Mouse (Mus musculus) heart, postnatal 36 days (tissue): Measurements from ENCODE around the gene Cfap57. TPM values are rescaled to one million over a fixed set of nuclear protein-coding genes. Genes with fewer than 3 reads are reported as not detected.
A peak's percentile ranks its signal among the peaks of the same experiment; 100 is the strongest.

Experiments
- DNase-seq, 2 experiments: peaks; one replicate each; pipeline ENCODE4 v3.0.0; 2021 to 2022
- intact Hi-C: fragments of 180-260 bp; cut with DNase I; formaldehyde crosslinking; loops from one replicate; pipeline ENCODE4 v1.15.1; 2025
- total RNA-seq, 2 experiments: library from RNA; stranded (reverse); gene quantifications; 2 replicates each; pipeline ENCODE4 v1.2.3; 2021

The Cfap57 gene
- under 1 TPM in 1 of 2 experiments, not detected in 1; 0.05 TPM for total RNA-seq

DNA sequence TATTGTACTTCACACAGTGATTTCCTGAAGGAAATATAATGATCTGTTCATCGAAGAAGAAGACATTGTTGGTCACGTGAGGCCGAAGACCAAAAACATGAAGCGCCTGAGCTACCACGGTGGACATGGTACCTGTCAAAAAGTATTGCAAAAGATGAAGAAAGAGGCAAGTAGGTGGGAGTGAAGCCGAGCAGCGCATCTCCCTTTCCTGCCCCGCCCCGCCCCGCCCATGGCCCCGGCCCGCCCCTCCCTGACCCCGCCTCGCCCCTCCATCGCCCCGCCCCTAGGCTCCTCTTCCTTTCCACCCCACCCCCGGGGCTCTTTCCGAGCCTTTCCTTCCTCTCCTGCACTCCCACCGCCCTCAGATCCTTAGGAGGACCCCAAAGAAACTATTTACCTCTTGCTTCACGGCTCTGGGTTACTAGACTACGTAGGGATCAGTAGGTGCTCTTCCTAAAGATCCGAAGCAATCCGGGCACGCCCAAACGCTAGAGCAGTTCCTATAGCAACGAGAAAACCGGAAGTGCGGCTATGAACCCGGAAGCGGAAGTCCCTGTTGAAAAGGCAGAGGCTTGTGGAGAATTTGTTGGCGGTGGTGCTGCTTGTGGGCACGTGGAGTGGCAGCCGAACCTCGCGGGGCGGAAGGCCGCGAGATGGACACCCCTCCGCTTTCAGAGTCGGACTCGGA, at the start of gene Cfap57, which contains the start of gene Ebna1bp2:
Gene Cfap57, minus strand, starts transcription at position 499 of the 688 bp plus-strand sequence.
Gene Ebna1bp2, plus strand, starts transcription at position 521 of the 688 bp plus-strand sequence.
- peak; percentile 89 to 91 for DNase-seq
- intact Hi-C loops: loop anchor here (5.0 kb wide), 1 partner anchor 917 kb away; the partner anchor contains the start of genes Foxj3 and Frg2f1

DNA sequence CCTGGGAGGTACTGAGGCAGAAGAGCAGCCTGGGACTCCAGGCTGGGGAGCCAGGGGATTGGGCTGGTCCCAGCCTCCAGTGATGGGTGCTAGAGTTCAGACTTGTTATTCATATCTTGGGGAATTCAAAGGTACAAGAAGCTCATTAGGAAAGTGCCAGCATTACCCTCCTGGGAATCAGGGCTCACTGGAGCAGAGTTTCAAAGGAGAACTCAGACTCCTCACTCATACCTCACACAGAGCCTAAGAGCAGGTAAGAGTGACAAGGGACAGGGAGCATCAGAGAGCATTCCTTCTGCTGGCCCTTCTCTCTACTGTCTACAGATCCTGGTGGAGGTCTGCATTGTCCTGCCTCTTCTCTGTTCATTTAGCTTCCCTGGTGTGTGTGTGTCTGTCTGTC, 38.1 kb upstream of the Cfap57 start, which contains the start of gene Olfr62:
Gene Olfr62, plus strand, starts transcription at position 301 of the 400 bp plus-strand sequence.
- no peak for DNase-seq
- intact Hi-C loops: no loop called here

DNA sequence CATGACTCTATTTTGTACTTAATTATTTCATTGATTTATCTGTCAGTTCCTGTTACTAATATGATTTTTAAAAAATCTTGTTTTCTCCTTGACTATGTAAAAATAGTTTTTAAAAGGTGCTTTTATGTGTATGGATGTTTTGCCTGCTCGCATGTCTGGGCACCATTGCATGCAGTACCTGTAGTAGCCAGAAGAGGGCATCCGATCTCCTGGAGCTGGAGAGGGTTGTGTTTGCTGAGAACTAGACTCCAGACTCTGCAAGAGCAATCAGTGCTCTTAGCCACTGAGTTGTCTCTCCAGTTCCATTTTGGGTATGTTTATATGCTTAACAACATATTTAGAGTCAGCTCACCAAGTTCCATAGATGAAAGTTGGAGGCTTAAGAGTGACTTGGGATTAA, 24.7 kb upstream of the Cfap57 start:
- peak; percentile 26 to 64 for DNase-seq
- intact Hi-C loops: loop anchor here (1.0 kb wide), 1 partner anchor 343 kb away; no protein-coding TSS in a partner anchor

DNA sequence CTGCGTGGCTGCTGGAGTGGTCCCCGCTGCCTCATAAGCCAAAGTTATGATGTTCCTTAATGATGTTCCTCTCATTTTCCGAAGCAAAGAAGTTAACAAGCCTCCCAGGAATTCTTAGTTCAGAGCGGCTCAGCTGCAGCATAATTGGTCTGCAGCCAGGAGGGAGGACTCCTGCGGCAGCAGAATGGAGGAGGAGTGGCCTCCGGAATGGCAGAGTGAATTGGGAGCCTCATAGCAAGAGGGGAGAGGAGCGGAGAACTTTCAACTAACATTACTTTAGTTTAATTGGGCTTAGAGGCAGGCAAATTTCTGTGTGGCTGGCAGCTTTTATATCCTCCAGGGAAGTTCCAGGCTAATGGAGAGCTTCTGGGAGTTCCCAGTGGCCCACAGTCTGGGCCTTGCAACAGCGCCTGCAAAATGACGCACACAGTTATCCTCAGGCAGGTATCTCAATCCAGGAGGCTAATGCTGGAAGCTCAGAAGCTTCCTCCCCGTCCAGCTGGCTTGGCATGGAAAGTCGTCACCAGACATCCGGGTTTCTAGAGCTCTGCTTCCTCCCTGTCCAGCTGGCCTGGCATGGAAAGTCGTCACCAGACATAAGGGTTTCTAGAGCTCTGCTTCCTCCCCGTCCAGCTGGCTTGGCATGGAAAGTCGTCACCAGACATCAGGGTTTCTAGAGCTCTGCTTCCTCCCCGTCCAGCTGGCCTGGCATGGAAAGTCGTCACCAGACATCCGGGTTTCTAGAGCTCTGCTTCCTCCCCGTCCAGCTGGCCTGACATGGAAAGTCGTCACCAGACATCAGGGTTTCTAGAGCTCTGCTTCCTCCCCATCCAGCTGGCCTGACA, 22.0 kb upstream of the Cfap57 start:
- DNase-seq: peak; percentile 6 to 7
- intact Hi-C loops: no loop called here

DNA sequence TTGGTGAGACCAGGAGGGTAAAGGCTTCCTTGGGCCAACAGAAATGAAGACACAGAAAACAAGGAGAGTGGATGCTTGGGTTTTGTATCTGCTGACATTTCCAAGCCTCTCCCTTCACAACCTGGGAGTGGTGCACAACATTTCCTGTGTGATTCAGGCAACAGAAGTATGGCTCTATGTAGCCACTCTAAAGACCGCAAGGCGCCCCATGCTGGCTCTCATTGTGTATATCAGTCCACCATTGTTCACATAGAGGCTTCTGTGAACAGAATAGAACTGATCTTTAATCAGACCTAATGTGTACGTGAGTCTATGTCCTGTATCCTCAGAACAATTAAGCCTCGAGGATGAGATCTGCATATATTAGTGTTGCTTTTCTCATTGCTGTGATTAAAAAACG, 9.7 kb upstream of the Cfap57 start:
- intact Hi-C loops: no loop called here
- DNase-seq: no peak

DNA sequence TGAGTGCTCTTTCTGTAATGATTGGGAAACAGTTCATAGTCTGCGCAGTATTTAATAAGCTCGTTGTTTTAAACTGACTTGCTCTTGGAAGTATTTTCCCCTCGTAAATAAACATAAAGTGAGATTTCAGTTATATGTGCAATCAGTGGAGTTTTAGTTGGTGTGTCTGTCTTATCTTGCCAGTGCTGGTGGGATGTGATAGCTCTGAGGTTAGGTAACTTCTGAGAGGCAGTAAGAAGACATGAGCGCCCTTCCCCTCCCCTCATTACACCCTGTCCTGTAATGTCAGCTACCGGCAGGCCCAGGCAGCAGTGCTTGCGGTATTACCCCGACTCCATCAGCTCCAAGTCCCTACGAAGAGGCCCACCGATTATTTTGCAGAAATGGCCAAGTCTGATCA, 1.2 kb upstream of the Cfap57 start:
- DNase-seq: no peak
- intact Hi-C loops: loop anchor here (5.0 kb wide), 1 partner anchor 916 kb away; the partner anchor contains the start of genes Foxj3 and Frg2f1

DNA sequence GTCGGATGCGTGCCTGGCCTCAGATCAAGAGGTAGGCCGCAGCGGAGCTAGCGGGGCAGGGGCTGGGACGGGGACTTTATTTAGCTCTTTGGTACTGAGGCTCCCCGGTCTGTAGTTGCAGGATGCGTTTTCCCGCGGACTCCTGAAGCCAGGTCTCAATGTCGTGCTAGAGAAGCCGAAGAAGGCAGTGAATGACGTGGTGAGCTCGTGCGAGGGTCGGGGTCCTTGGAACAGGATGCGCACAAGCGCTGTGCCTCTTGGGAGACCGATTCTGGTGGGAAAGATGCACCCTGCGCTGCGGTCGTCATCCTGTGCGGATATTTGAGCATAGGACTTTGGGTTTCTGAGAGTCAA, 367 bp upstream of the Cfap57 start:
- DNase-seq: no peak
- intact Hi-C loops: loop anchor here (5.0 kb wide), 1 partner anchor 916 kb away; the partner anchor contains the start of genes Foxj3 and Frg2f1

DNA sequence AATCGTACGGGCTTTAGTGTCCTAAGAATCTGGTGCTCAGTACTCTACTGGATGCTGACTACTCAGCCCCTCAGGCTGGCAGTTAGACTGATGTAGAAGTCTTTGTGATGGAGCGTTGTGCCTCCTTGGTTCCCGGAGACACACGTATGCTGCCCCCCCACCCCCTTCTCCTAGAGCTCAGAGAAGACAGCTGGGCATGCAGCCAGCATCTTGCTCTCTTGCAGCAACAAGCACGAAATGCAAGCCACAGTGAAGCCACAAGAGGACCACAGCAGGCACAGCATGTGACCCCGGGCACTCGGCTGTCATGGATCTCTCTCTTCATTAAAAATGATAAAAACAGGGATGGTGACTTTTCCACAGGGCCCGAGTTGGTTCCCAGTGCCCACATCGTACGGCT, 5.2 kb downstream of the Cfap57 start:
- intact Hi-C loops: no loop called here
- no peak for DNase-seq

DNA sequence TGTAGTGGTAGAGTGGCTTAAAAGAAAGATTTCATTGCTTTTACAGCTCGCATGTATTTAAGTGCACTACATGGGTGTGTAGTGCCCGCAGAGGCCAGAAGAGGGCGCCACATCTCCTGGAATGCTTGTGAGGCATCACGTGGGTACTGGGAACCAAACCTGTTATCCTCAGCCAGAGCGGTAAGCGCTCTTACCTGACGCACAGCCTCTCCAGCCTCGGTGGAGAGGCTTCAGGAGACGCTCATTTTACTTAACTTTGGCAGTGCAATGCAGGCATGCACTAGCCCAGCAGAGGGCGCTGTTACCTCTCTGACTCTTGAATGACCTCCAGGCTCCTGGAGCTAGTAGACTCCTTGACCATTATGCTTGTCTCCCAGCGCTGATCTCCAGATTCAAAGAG, 8.0 kb downstream of the Cfap57 start:
- intact Hi-C loops: no loop called here
- peak; percentile 13 to 40 for DNase-seq

DNA sequence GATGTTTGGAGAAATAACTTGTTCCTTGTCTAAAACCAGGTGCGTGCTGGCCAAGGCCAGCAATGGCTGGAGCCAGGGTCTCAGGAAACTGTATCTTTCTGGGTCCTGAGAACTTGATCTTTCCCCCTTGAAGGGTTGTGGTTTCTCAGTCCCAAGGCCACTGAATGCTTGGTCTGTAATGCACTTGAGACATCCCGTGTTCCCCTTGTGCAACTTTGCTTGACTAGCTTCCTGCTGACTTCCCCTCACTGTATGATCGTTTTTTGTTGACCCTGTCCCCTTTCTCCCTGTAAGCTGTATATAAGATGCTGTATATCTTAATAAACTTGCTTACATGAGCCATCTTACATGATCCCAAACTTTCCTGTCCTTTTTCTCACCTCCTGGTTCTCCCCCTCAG, 10.7 kb downstream of the Cfap57 start:
- no peak for DNase-seq
- intact Hi-C loops: no loop called here

DNA sequence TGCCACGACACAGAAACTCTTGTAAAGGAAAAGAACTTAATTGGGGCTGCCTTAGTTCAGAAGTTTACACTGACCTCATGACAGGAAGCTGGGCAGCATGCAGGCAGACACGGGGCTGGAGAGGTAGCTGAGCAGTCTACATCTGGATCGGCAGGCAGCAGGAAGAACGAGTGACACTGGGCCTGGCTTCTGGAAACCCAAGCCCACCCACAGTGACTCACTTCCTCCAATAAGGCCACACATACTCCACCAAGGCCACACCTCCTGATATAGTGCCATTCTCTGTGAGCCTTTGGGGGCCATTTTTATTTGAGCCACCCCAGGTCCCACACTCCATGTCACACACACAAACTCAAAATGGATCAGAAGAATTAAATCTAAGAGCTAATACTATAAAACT, 16.5 kb downstream of the Cfap57 start:
- no peak for DNase-seq
- intact Hi-C loops: no loop called here

DNA sequence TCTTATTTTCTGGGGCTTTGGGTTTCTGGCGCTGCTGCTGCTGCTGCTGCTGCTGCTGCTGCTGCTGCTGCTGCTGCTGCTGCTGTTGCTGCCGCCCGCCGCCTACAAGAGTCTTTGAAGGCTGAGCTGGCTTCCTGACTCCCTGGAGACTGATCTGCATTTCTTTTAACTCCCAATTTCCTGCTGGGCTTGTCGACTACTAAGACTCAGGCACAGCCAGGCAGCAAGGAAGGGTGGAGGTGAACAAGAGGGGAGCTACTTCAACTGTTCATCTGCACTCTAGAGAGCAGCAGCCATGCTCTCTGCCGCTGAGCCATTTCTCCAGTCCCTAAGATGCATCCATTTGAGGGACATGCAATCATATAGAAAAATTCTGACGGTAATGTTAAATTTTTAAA, 30.8 kb downstream of the Cfap57 start:
- intact Hi-C loops: no loop called here
- DNase-seq: no peak

DNA sequence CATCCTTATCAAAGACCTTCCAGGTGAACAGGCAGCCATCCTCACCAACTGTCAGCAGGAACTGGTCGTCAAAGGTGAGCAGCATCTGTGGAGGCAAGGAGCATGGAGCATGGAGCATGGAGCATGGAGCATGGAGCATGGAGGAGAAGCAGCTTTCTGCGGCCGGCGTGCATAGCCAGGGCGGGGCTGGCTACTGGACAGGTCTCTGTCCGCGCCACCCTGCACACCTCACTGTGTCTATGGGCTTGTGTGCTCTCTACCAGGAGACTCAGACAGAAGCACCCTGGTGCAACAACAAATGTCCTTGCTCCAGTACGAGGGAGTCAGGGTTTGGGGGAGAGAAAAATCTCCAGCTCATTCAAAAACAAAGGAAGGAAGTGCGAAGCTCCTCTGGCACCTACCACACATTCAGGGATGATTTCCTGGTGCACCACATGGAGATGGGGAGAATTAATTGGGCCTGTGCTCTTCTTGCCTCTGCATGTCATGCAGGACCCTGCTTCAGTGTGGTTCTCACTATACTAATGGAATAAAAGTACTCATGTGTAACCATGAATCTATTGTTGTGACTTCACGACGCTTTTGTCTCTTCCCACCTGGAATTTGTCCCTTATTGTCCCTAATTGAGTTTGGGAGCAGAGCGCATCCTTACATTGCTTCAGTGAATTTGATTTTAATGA, 31.4 kb downstream of the Cfap57 start:
- intact Hi-C loops: no loop called here

DNA sequence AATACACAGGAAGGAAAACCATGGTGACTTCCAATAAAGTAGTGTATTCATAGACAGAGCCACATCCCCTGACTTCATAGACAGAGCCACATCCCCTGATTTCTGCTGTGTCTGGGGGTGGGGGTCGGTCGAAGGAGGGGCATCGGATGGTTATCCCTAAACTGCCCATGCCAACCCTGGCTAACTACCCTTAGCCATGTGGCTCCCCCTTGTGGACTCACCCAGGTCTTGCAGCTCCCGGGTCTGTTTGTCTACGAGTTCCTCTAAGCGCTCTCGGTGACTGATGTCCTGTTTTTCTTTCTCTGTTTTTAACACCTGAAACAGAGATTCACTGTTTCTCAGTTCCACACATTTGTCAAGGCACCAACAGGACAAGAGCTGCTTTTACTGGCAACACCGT, 37.9 kb downstream of the Cfap57 start:
- intact Hi-C loops: no loop called here
- no peak for DNase-seq

More for the DNA sequence above, 31.4 kb downstream of the Cfap57 start:
- no peak for DNase-seq

DNA sequence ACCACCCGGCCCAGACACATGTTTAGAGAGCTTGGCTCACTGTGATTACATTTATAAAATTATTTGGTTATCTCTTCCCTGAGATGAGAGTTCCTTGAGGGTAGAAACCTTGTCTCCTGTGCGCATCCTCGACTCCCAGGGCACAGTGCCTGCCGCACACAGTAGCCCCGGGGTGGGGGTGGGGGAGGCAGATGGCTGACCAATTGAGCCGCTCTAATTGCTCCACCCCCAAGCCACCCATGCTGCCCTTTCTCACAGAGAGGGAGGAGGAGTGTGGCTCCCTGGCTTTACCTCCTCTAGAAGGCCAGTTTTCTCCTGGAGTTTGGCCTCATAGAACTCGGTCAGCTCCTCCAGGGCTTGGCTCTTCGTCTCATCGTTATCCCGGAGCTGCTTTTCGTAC, 39.1 kb downstream of the Cfap57 start:
- intact Hi-C loops: no loop called here
- no peak for DNase-seq

DNA sequence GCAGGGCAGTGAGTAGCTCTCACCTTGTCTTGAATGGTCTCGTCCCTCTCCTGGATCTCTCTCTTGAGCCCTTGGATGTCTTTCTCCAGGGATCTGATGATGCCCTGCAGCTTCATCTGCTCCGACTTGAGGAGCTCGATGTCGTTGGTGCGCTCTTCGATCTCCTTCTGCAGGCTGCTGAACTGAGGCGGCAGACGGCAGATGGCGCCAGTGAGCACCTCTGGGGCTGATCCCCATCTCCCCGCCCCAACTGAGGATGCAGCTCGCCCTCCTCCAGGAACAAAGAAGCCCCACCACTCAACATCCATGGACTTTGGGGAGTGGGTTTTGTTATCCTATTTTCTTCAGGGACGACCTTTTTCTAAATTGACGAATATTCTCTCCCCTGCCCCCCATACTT, 41.3 kb downstream of the Cfap57 start:
- intact Hi-C loops: loop anchor here (5.0 kb wide), 1 partner anchor 362 kb away; no protein-coding TSS in a partner anchor
- DNase-seq: peak in 1 of 2 experiments; percentile 40

DNA sequence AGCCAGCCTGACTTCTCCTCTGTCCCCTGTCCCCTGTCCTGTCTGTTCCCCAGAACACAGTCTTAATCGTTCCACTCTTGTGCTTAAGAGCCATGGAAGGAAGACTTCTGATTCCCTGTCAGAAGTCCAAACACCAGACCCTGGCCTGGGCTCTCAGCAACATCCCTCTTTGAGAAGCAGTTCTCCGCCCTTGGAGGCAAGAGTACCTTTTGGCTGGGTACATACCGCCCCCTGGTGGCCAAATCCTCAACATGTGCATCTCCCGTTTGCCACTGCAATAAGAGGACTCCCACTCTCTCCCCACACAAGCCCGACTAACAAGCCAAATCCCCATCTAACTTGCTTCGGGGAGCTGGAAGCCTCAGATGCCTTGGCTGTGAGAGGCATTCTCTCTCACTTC, 44.5 kb downstream of the Cfap57 start:
- intact Hi-C loops: loop anchor here (5.0 kb wide), 1 partner anchor 359 kb away; no protein-coding TSS in a partner anchor
- DNase-seq: peak; percentile 71 to 86

DNA sequence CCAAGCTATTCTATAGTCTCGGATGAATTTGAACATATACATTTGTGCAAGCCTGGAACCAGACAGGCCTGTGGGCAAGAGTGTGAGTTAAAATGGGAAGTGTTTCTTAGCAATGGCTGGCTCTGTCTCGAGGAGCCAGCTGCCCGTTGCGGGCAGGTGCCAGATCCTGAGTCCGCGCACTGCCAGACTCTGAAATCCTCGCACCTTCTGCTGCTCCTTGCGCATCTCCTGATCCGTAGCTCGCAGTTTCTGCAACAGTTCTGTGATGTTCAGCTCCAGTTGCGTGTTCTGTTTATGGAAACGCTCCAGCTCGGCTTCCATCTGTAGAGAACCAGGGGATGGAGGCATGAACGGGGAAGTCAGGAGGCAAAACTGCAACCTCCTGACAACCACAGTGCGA, 49.1 kb downstream of the Cfap57 start:
- no peak for DNase-seq
- intact Hi-C loops: no loop called here

DNA sequence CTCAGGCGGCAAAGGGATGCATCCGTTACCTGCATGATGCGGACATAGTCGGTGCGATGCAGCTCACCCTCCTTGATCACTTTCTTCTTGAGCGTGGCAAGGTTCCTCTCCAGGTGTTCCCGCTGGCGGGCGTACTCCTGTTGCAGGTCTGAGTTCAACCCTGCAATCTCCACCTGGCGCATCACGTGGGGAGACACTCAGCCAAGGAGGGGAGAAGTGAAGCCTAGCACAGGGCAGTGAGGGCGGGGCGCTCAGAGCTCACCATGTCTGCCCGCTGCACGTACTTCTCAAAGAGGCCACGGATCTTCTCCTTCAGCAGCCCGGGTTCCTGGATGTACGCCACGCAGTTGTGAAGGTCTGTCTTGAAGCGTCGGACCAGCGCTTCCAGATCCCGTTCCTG, 51.3 kb downstream of the Cfap57 start:
- intact Hi-C loops: loop anchor here (5.0 kb wide), 2 partner anchors 122 to 162 kb away; partner anchors contain the start of genes Med8 and Szt2
- DNase-seq: no peak

DNA sequence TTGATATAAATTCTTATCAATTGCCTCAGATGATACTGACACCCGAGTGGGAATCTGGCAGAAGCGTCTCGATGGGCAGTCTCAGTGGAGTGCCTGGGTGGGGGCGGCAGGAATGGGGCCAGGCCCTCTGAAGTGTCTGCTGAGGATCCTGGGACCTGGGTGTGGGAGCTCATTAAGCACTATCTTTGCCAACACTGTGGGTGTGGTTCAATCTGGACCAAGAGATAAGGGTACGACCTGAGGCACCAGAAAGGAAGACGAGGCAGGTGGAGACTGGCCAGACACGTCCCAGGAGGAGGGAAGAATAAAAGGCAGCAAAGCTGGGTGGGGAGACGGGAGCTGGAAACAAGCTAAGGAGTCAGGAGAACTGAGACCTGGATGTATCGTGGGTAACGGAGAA, 51.9 kb downstream of the Cfap57 start:
- intact Hi-C loops: loop anchor here (5.0 kb wide), 2 partner anchors 121 to 161 kb away; partner anchors contain the start of genes Med8 and Szt2
- no peak for DNase-seq
